Mouse (Mus musculus) embryonic facial prominence, embryonic 10.5 days (tissue): ENCODE measurements around the gene Ggta1. TPM values are rescaled to one million over a fixed set of nuclear protein-coding genes. Genes with fewer than 3 reads are reported as not detected.

Experiments used
- DNase-seq: peaks from one replicate; pipeline ENCODE4 v3.0.0-alpha.2; 2017; ENCODE audit warnings: low spot score
- H3K27ac ChIP-seq: fragments of 300-500 bp; sonication (generic); replicated peaks from 2 replicates; pipeline ENCODE4 v1.5.1; 2016; ENCODE audit warnings: mild to moderate bottlenecking
- H3K27me3 ChIP-seq: fragments of 300-500 bp; sonication (generic); replicated peaks from 2 replicates; pipeline ENCODE4 v1.6.1; 2016; ENCODE audit warnings: low read depth, mild to moderate bottlenecking; ENCODE audit not compliant: poor library complexity, severe bottlenecking
- H3K36me3 ChIP-seq: fragments of 300-500 bp; sonication (generic); replicated peaks from 2 replicates; pipeline ENCODE4 v1.6.1; 2016; ENCODE audit warnings: mild to moderate bottlenecking, moderate library complexity
- H3K4me1 ChIP-seq: fragments of 300-500 bp; sonication (generic); 2 replicates; pipeline ENCODE4 v1.6.1; 2016
- H3K4me3 ChIP-seq: fragments of 300-500 bp; sonication (generic); 2 replicates; pipeline ENCODE4 v1.5.1; 2016; ENCODE audit warnings: mild to moderate bottlenecking, moderate library complexity
- H3K9me3 ChIP-seq: fragments of 300-500 bp; sonication (generic); 2 replicates; pipeline ENCODE4 v1.6.1; 2016; ENCODE audit warnings: mild to moderate bottlenecking
- WGBS: fragments of 180-500 bp; shearing (Covaris S2); methylation state at CpG from one replicate; pipeline ENCODE4 v1.1.7; 2016; 5-methylcytosine and 5-hydroxymethylcytosine counted together
- polyA plus RNA-seq: library from polyadenylated mRNA; unstranded; fragments of >200 nt; fragmentation: Nextera tagmentation; extraction: Ambion mirVana; gene quantifications from 2 replicates; pipeline ENCODE4 v1.2.1, GENCODE M21; 2016

Gene Ggta1
- polyA plus RNA-seq, 1 experiment from 2014 or later = 8.0 TPM

- peaks cover 7% of the 10 kb centered on the region; the same call in 1 of the 2 replicates for H3K4me1 ChIP-seq
- H3K27ac ChIP-seq = no peak overlapping the region
- no peaks in the 10 kb centered on the region for H3K9me3 ChIP-seq
- H3K27me3 ChIP-seq = no peaks in the 10 kb centered on the region
- H3K4me3 ChIP-seq = no peak overlapping the region
- WGBS = 86% methylated on average over 7 of the region's 7 CpGs
- peaks cover 5% of the 10 kb centered on the region; the same call in 1 of the 2 replicates for H3K36me3 ChIP-seq
- DNase-seq = peak; percentile 4
Observed at GRCm38 (mm10) chr2:35400739-35401138, 62.3 kb downstream of the Ggta1 start.

DNA sequence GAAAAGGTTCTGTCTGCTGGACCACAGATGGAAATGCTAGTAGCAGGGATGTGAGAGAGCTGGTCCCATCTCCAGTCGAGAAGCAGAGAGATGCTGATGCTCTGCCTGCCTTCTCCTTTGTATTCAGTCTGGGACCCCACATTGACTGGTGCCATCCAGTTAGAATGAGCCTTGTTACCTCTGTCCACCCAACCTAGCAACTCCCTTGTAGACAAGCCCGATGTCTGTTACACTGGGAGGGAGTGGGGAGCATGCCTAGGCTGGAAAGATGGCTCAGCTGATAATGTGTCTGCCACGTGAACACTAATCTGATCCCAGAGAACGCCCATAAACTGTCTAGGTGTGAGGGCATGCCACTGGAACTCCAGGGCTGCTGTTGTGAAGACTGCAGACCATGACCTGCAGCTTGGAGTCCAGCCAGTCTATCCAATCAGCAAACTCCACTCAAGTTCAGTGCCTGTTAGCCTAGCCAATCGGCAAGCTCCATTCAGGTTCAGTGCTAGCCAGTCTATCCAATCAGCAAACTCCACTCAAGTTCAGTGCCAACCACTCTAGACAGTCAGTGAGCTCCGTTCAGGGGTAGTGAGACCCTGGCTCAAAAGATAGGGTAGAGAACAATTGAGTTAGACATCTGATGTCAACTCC lies 64.7 kb downstream of the Ggta1 start:
- Histone ChIP-seq H3K36me3 (peaks cover 5% of the 10 kb centered on the region; the same call in 1 of the 2 replicates), H3K4me1 (peaks cover 6% of the 10 kb centered on the region; the same call in 1 of the 2 replicates), H3K9me3 (no peaks in the 10 kb centered on the region), H3K27me3 (no peaks in the 10 kb centered on the region), H3K4me3 (no peak overlapping the region), H3K27ac (no peak overlapping the region)
- DNase-seq = no peak
- WGBS = 88% methylated on average over 6 of the region's 6 CpGs

DNA sequence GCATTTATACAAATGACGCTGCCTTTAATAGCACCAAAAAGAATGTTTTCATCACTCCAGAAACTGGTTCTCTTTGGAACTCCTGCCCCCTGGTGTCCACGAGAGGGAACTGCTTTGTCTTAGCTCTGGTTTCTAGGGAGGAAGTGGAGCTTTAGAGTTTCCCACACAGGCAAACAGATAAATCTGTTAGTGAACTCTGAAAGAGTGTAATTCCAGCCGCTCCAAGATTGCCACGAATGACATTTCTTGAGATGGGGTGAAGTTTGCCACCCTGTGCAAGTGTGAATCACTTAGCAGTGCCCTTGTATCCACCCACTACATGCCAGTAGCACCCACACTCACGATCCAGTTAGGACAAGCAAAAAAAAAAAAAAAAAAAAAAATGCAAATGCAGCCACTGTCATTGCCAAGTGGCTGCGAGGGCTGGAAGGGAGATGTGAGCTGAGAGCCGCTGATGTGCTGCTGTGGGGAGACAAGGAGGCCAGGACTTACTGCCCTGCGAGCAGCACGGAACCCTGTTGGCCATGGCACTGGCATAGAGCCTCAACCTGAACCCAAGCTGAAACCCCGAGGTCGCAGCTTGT lies 65.3 kb downstream of the Ggta1 start:
- peak; percentile 66 for DNase-seq
- Histone ChIP-seq H3K27me3 (no peaks in the 10 kb centered on the region), H3K36me3 (peaks cover 5% of the 10 kb centered on the region; the same call in 1 of the 2 replicates), H3K4me1 (peaks cover 6% of the 10 kb centered on the region; the same call in 1 of the 2 replicates), H3K27ac (no peak overlapping the region), H3K9me3 (no peaks in the 10 kb centered on the region), H3K4me3 (no peak overlapping the region)
- WGBS = 56% methylated on average over 11 of the region's 11 CpGs

GRCm38 (mm10) chr2:35397096-35397495 lies 65.9 kb downstream of the Ggta1 start, which contains the start of gene 4930402F06Rik:
4930402F06Rik (minus strand) TSS chr2:35397175.
- no peak for DNase-seq
- no peaks in the 10 kb centered on the region for H3K9me3 ChIP-seq
- H3K36me3 ChIP-seq = peaks cover under 1% of the 10 kb centered on the region; the same call in 1 of the 2 replicates
- no peak within 1 kb of the TSS for H3K4me3 ChIP-seq
- 76% methylated on average over 5 of the region's 5 CpGs for WGBS
- H3K27ac ChIP-seq = no peak within 1 kb of the TSS
- H3K27me3 ChIP-seq = no peaks in the 10 kb centered on the region
- H3K4me1 ChIP-seq = peaks cover 6% of the 10 kb centered on the region; the same call in 1 of the 2 replicates

GRCm38 (mm10) chr2:35385441-35385871 lies 77.6 kb downstream of the Ggta1 start:
- Histone ChIP-seq H3K27ac (no peak overlapping the region), H3K4me3 (no peak overlapping the region), H3K9me3 (no peaks in the 10 kb centered on the region; the same call in 1 of the 2 replicates), H3K27me3 (no peaks in the 10 kb centered on the region), H3K36me3 (no peaks in the 10 kb centered on the region), H3K4me1 (no peaks in the 10 kb centered on the region)
- DNase-seq = no peak
- 88% methylated on average over 9 of the region's 9 CpGs for WGBS

GRCm38 (mm10) chr2:35379306-35379705 lies 83.7 kb downstream of the Ggta1 start:
- no peaks in the 10 kb centered on the region for H3K9me3 ChIP-seq
- no peak for DNase-seq
- H3K27ac ChIP-seq = no peak overlapping the region
- no peak overlapping the region for H3K4me3 ChIP-seq
- H3K36me3 ChIP-seq = no peaks in the 10 kb centered on the region
- H3K4me1 ChIP-seq = no peaks in the 10 kb centered on the region
- 70% methylated on average over 9 of the region's 9 CpGs for WGBS
- no peaks in the 10 kb centered on the region for H3K27me3 ChIP-seq

DNA sequence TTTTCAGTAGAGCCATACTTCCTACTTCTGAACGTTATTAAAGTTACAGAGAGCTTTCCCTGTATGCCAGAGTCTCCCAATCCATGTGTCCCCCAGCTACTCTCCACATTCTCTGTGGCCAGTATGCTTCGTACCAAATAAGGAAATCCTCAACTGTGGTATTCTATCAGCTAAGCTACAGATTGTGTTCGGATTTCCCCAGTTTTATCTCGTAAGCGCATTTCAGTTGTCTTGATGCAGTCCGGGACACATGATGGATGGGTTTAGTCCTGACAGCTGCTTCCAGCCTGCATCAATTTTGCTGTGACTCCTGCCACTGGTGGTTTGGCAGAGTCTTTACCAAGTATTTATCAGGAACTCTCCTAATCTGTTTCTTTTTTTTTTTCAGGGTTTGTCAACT lies 85.4 kb downstream of the Ggta1 start:
- WGBS = 80% methylated on average over 6 of the region's 6 CpGs
- H3K27me3 ChIP-seq = no peaks in the 10 kb centered on the region
- no peaks in the 10 kb centered on the region for H3K4me1 ChIP-seq
- H3K27ac ChIP-seq = no peak overlapping the region
- H3K4me3 ChIP-seq = no peak overlapping the region
- no peak for DNase-seq
- H3K9me3 ChIP-seq = no peaks in the 10 kb centered on the region
- H3K36me3 ChIP-seq = no peaks in the 10 kb centered on the region

DNA sequence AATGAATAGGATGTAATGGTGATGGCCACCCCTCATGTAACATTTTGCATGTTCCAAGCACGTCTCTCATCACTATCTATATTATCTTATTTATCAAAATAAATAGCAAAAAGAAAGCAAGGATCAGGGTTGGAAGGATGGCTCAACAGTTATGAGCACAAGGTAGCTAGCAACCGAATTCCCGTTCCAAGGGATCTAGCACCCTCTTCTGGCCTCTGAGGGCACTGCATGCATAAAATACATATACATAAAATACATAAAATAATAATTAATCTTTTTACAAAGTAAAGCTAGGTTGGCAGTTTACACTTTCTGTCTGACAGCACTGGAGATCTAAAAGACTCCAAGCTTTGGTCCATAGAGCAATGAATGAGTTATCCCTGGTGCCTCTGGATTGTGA lies 90.0 kb downstream of the Ggta1 start:
- WGBS = 11% methylated on average over 3 of the region's 3 CpGs
- H3K27me3 ChIP-seq = no peaks in the 10 kb centered on the region
- no peaks in the 10 kb centered on the region for H3K36me3 ChIP-seq
- H3K4me1 ChIP-seq = no peaks in the 10 kb centered on the region
- no peaks in the 10 kb centered on the region for H3K9me3 ChIP-seq
- H3K4me3 ChIP-seq = no peak overlapping the region
- H3K27ac ChIP-seq = no peak overlapping the region
- DNase-seq = peak; percentile 34

- no peaks in the 10 kb centered on the region for H3K9me3 ChIP-seq
- H3K4me1 ChIP-seq = no peaks in the 10 kb centered on the region
- H3K27ac ChIP-seq = no peak overlapping the region
- no peak overlapping the region for H3K4me3 ChIP-seq
- DNase-seq = no peak
- no peaks in the 10 kb centered on the region for H3K27me3 ChIP-seq
- H3K36me3 ChIP-seq = no peaks in the 10 kb centered on the region
Observed at GRCm38 (mm10) chr2:35370686-35371085, 92.3 kb downstream of the Ggta1 start.

GRCm38 (mm10) chr2:35367629-35368028 lies 95.4 kb downstream of the Ggta1 start, which contains the start of gene 4930568D16Rik:
4930568D16Rik (minus strand) TSS chr2:35367729.
- 83% methylated on average over 2 of the region's 2 CpGs for WGBS
- H3K27me3 ChIP-seq = no peaks in the 10 kb centered on the region
- H3K36me3 ChIP-seq = no peaks in the 10 kb centered on the region
- no peak within 1 kb of the TSS for H3K4me3 ChIP-seq
- DNase-seq = no peak
- no peaks in the 10 kb centered on the region for H3K4me1 ChIP-seq
- 0 out of 2 replicates have a peak, but pooled peaks cover 3% of the 10 kb centered on the region for H3K9me3 ChIP-seq
- no peak within 1 kb of the TSS for H3K27ac ChIP-seq

Other genes with a start within 250 kb of the Ggta1 start
- 13.6 and 18.9 TPM in 2 replicates for gene Gsn, start 206.9 kb downstream of the Ggta1 start, polyA plus RNA-seq
- 18.0 and 18.9 TPM in 2 replicates for gene Stom, start 126.3 kb downstream of the Ggta1 start, polyA plus RNA-seq
- gene 4930568D16Rik, start 95.5 kb downstream of the Ggta1 start, polyA plus RNA-seq = not detected in 2 replicates
- not detected in 2 replicates for gene 4930402F06Rik, start 66.1 kb downstream of the Ggta1 start, polyA plus RNA-seq
- gene Dab2ip, start 95.0 kb upstream of the Ggta1 start, polyA plus RNA-seq = 34.7 and 35.4 TPM in 2 replicates